Comparison of ENCODE assay signal across 29 mouse cellular contexts in the genomic region with DNA sequence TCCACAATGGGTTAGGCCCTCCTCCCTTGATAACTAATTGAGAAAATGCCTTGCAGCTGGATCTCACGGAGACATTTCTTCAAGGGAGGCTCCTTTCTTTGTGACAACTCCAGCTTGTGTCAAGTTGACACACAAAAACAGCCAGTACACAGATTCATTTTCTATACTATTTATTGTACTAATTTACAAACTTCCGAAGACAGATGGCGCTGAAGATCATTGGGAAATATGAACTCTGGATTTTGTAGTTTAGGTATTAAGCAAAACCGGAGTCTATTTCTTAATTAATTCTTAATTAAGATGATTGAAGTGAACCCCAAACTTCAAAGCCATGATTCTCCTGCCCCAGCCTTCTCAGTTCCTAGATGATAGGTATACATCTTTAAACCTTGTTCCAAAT.
DNase-seq lines count a peak whose midpoint lies in the region; ATAC-seq and TF ChIP-seq lines count a peak whose summit lies in the region.
"Had no signal": no experiment of that assay in that cellular context is flagged by ENCODE, and none has a peak within 500 bp of the region (broad histone marks: within the 10 kb centered on the region; RNA-seq: fewer than 3 reads in every experiment).

No protein-coding gene starts in this region.

- no peak for ATAC-seq in kidney, postnatal 0 days (replicated peaks; ENCODE audit: low FRiP score, low read depth)
- no peak for ATAC-seq in midbrain, embryonic 14.5 days (ENCODE audit: low FRiP score, low TSS enrichment)
- no peak for ATAC-seq in midbrain, embryonic 15.5 days (replicated peaks)
- ATAC-seq: activated CD4-positive, CD25-positive, alpha-beta regulatory T cell, adult 4 months; CD4-positive, CD25-positive, alpha-beta regulatory T cell, adult 4 months; midbrain, embryonic 13.5 days had no signal

- peak; percentile 3 for DNase-seq in embryo, embryonic 10.5 days (ENCODE audit: low spot score)
- no peak for DNase-seq in embryo, embryonic 9.5 days (ENCODE audit: extremely low spot score)
- DNase-seq in kidney, postnatal 0 days (ENCODE audit: low spot score) = peak; percentile 2
- no peak for DNase-seq in kidney, adult 9 months
- DNase-seq in midbrain, embryonic 14.5 days = peak; percentile 34
- DNase-seq in brain, embryonic 14.5 days (ENCODE audit: low read depth) = peak; percentile 25
- no peak for DNase-seq in heart, embryonic 10.5 days (ENCODE audit: low spot score)
- DNase-seq: adrenal gland, adult 2 months; adrenal gland, postnatal 36 days; embryo, embryonic 11 days; gastrocnemius, postnatal 14 days; heart, adult 11 months; heart, postnatal 36 days; kidney, adult 18-20 months; kidney, postnatal 4 days; layer of hippocampus, adult 9-11 months; thymus, postnatal 4 days had no signal

- TF ChIP-seq CTCF in kidney, postnatal 0 days (IDR thresholded peaks at IDR 0.05; ENCODE audit: low read depth) = peak; percentile 59
- no peak for TF ChIP-seq CTCF in brain, embryonic 14.5 days (IDR thresholded peaks at IDR 0.05; ENCODE audit: borderline replicate concordance, extremely low read depth, insufficient read depth, insufficient read length)

- no peak overlapping the region for H3K27ac ChIP-seq in kidney, postnatal 0 days
- H3K27ac ChIP-seq in midbrain, embryonic 14.5 days (replicated peaks; ENCODE audit: low read depth, low read length) = no peak overlapping the region
- H3K27ac ChIP-seq in midbrain, embryonic 15.5 days = no peak overlapping the region
- no peak overlapping the region for H3K27ac ChIP-seq in heart, embryonic 10.5 days
- H3K27ac ChIP-seq: embryonic facial prominence, embryonic 13.5 days; forebrain, embryonic 10.5 days; hindbrain, embryonic 12.5 days; limb, embryonic 12.5 days; liver, embryonic 15.5 days; macrophage; midbrain, embryonic 13.5 days; neural tube, embryonic 13.5 days had no signal

- TF ChIP-seq POLR2A in brain, embryonic 14.5 days (IDR thresholded peaks at IDR 0.05; ENCODE audit: borderline replicate concordance, extremely low read depth, insufficient read depth, insufficient read length, poor library complexity, severe bottlenecking) = no peak

- H3K9me3 ChIP-seq in kidney, postnatal 0 days (replicated peaks; ENCODE audit: low read length) = no peaks in the 10 kb centered on the region
- no peaks in the 10 kb centered on the region for H3K9me3 ChIP-seq in midbrain, embryonic 14.5 days (ENCODE audit: control insufficient read depth, low read length)
- no peaks in the 10 kb centered on the region for H3K9me3 ChIP-seq in midbrain, embryonic 15.5 days
- no peaks in the 10 kb centered on the region for H3K9me3 ChIP-seq in heart, embryonic 10.5 days
- H3K9me3 ChIP-seq: embryonic facial prominence, embryonic 13.5 days; forebrain, embryonic 10.5 days; hindbrain, embryonic 12.5 days; limb, embryonic 12.5 days; liver, embryonic 15.5 days; midbrain, embryonic 13.5 days; neural tube, embryonic 13.5 days had no signal

- no peak overlapping the region for H3K9ac ChIP-seq in kidney, postnatal 0 days (ENCODE audit: low read depth, low read length)
- H3K9ac ChIP-seq in midbrain, embryonic 14.5 days (replicated peaks; ENCODE audit: low read length) = no peak overlapping the region
- no peak overlapping the region for H3K9ac ChIP-seq in midbrain, embryonic 15.5 days
- H3K9ac ChIP-seq: embryonic facial prominence, embryonic 13.5 days; hindbrain, embryonic 12.5 days; limb, embryonic 12.5 days; liver, embryonic 15.5 days; midbrain, embryonic 13.5 days; neural tube, embryonic 13.5 days had no signal

- no peak overlapping the region for H3K4me3 ChIP-seq in kidney, postnatal 0 days (replicated peaks; ENCODE audit: low read depth, low read length)
- H3K4me3 ChIP-seq in midbrain, embryonic 14.5 days (replicated peaks; ENCODE audit: low read depth, low read length) = no peak overlapping the region
- no peak overlapping the region for H3K4me3 ChIP-seq in midbrain, embryonic 15.5 days
- no peak overlapping the region for H3K4me3 ChIP-seq in heart, embryonic 10.5 days
- H3K4me3 ChIP-seq: embryonic facial prominence, embryonic 13.5 days; forebrain, embryonic 10.5 days; hindbrain, embryonic 12.5 days; limb, embryonic 12.5 days; liver, embryonic 15.5 days; midbrain, embryonic 13.5 days; neural tube, embryonic 13.5 days had no signal

- H3K36me3 ChIP-seq in kidney, postnatal 0 days (ENCODE audit: insufficient read depth, low read length) = no peaks in the 10 kb centered on the region
- H3K36me3 ChIP-seq in midbrain, embryonic 14.5 days (ENCODE audit: control insufficient read depth, insufficient read depth, low read length) = no peaks in the 10 kb centered on the region
- H3K36me3 ChIP-seq in midbrain, embryonic 15.5 days (replicated peaks) = no peaks in the 10 kb centered on the region
- H3K36me3 ChIP-seq in heart, embryonic 10.5 days = no peaks in the 10 kb centered on the region
- H3K36me3 ChIP-seq: embryonic facial prominence, embryonic 13.5 days; forebrain, embryonic 10.5 days; hindbrain, embryonic 12.5 days; limb, embryonic 12.5 days; liver, embryonic 15.5 days; midbrain, embryonic 13.5 days; neural tube, embryonic 13.5 days had no signal

- no peaks in the 10 kb centered on the region for H3K27me3 ChIP-seq in kidney, postnatal 0 days (ENCODE audit: insufficient read depth, low read length)
- H3K27me3 ChIP-seq in midbrain, embryonic 14.5 days (ENCODE audit: control insufficient read depth, insufficient read depth, low read length) = no peaks in the 10 kb centered on the region
- no peaks in the 10 kb centered on the region for H3K27me3 ChIP-seq in midbrain, embryonic 15.5 days (replicated peaks)
- no peaks in the 10 kb centered on the region for H3K27me3 ChIP-seq in heart, embryonic 10.5 days (ENCODE audit: insufficient read depth, poor library complexity, severe bottlenecking)
- H3K27me3 ChIP-seq: embryonic facial prominence, embryonic 13.5 days; hindbrain, embryonic 12.5 days; limb, embryonic 12.5 days; liver, embryonic 15.5 days; midbrain, embryonic 13.5 days; neural tube, embryonic 13.5 days had no signal

- no peaks in the 10 kb centered on the region for H3K4me1 ChIP-seq in kidney, postnatal 0 days (replicated peaks; ENCODE audit: insufficient read depth, low read length)
- no peaks in the 10 kb centered on the region for H3K4me1 ChIP-seq in midbrain, embryonic 14.5 days (ENCODE audit: control insufficient read depth, insufficient read depth, low read length)
- peaks cover 5% of the 10 kb centered on the region; the same call in 1 of the 2 replicates for H3K4me1 ChIP-seq in midbrain, embryonic 15.5 days
- no peaks in the 10 kb centered on the region for H3K4me1 ChIP-seq in heart, embryonic 10.5 days
- H3K4me1 ChIP-seq: embryonic facial prominence, embryonic 13.5 days; hindbrain, embryonic 12.5 days; limb, embryonic 12.5 days; liver, embryonic 15.5 days; neural tube, embryonic 13.5 days had no signal

- H3K4me2 ChIP-seq in kidney, postnatal 0 days (ENCODE audit: low read length) = no peak overlapping the region
- no peak overlapping the region for H3K4me2 ChIP-seq in midbrain, embryonic 14.5 days (ENCODE audit: low read length)
- H3K4me2 ChIP-seq in midbrain, embryonic 15.5 days = no peak overlapping the region
- H3K4me2 ChIP-seq: embryonic facial prominence, embryonic 13.5 days; heart, embryonic 11.5 days; hindbrain, embryonic 12.5 days; limb, embryonic 12.5 days; liver, embryonic 15.5 days; midbrain, embryonic 13.5 days; neural tube, embryonic 13.5 days had no signal

- 82% methylated on average over 4 of the region's 4 CpGs for WGBS in kidney, postnatal 0 days
- WGBS in midbrain, embryonic 14.5 days = 81% methylated on average over 4 of the region's 4 CpGs
- 85% methylated on average over 4 of the region's 4 CpGs for WGBS in midbrain, embryonic 15.5 days
- WGBS in heart, embryonic 10.5 days = 82% methylated on average over 4 of the region's 4 CpGs

Comparison
In these comparisons a context has a peak if more than half of its experiments do, and no peak if none do; other contexts are left out.
1. DNase-seq: peak in embryo, embryonic 10.5 days (single experiment), kidney, postnatal 0 days (single experiment), midbrain, embryonic 14.5 days (single experiment) and brain, embryonic 14.5 days (single experiment); none in embryo, embryonic 9.5 days (single experiment), kidney, adult 9 months (single experiment) and heart, embryonic 10.5 days (single experiment).